Mouse (Mus musculus): Measurements from ENCODE around the gene Zfp324. TPM values are rescaled to one million over a fixed set of nuclear protein-coding genes. Genes with fewer than 3 reads are reported as not detected.
A peak's percentile ranks its signal among the peaks of the same experiment; 100 is the strongest.

Gene Zfp324
- polyA plus RNA-seq, 1 experiment = 4.6 TPM

DNA sequence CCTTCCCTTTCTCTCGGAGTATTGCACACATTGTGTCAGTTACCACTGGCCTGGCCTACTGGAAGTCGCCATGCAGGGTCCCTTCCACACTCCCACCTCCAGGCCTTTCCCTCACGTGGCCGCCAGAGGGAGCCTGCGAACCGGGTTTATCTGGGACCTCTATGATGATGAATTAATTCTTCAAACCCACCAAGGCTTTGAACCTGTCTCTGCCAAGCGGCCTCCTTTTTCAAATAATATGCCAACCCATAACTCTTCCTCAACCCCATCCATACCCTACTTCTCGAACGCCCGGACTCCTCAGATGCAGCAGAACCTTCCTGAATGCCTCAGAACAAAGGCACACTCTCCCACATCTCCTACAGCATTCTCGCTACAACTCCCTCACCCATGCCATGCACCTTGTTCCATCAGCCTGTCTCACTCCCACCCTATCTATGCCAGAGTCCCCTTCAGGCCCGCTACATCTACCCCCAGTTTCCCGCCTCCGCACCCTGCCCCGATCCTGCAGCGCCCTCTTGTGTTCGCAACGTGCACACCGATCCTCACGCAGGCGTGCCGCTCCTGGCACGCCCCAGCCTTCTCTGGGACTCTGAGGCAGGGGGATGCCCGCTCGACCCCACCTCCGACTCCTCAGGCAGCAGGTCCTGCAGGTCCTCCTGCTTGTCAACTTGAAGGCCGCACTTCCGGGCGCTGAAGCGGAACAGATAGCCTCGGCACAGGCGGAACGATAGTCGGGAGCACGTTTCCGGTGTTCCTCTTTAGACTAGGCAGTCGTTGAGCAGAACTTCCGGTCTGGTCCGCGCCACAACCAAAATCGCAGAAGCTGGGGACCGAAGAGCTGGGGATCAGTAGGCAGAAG, 43.7 kb downstream of the Zfp324 start:
- peak; percentile 90 for DNase-seq (ENCODE audit: low spot score)

GRCm38 (mm10) chr7:13010005-13010908, 44.6 kb downstream of the Zfp324 start, which contains the start of gene Zbtb45:
TSS of gene Zbtb45 (minus strand) at chr7:13010034.
- no peak for DNase-seq (ENCODE audit: low spot score)

GRCm38 (mm10) chr7:13013671-13014070, 48.0 kb downstream of the Zfp324 start:
- DNase-seq (ENCODE audit: low spot score) = no peak

GRCm38 (mm10) chr7:13014275-13014839, 48.7 kb downstream of the Zfp324 start:
- DNase-seq (ENCODE audit: low spot score) = no peak

DNA sequence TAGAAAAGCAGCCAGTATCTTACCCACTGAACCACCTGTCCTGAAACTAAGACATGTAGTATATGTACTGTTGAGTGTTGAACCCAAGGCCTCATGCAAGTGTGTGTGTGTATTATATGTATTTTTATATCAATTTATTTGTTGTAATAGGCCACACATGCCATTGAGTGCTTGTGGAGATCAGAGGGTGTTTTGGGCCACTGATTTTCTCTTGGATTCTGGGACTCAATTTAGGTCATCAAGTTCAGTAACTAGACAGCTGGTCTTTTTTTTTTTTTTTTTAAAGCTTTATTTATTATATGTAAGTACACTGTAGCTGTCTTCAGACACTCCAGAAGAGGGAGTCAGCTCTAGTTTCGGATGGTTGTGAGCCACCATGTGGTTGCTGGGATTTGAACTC, 49.6 kb downstream of the Zfp324 start:
- DNase-seq (ENCODE audit: low spot score) = no peak

- DNase-seq (ENCODE audit: low spot score) = peak; percentile 59
These were observed 57.3 kb downstream of the Zfp324 start for GRCm38 (mm10) chr7:13022773-13023535.

Other genes with a start within 250 kb of the Zfp324 start
- gene Vmn2r56, start 230.8 kb upstream of the Zfp324 start, polyA plus RNA-seq (2012; rRNA removed) = not detected in 2 replicates
- gene Zscan18, start 162.2 kb upstream of the Zfp324 start, polyA plus RNA-seq (2012; rRNA removed) = 3.2 and 3.8 TPM in 2 replicates
- 12.3 and 13.9 TPM in 2 replicates for gene Zfp329, start 147.0 kb upstream of the Zfp324 start, polyA plus RNA-seq (2012; rRNA removed)
- 21.9 and 22.2 TPM in 2 replicates for gene Zfp110, start 131.1 kb upstream of the Zfp324 start, polyA plus RNA-seq (2012; rRNA removed)
- gene Zfp128, start 84.7 kb upstream of the Zfp324 start, polyA plus RNA-seq (2012; rRNA removed) = 2.5 TPM in 2 replicates
- 11.4 and 12.3 TPM in 2 replicates for gene Zscan22, start 68.0 kb upstream of the Zfp324 start, polyA plus RNA-seq (2012; rRNA removed)
- gene Rps5, start 43.5 kb upstream of the Zfp324 start, polyA plus RNA-seq (2012; rRNA removed) = 2,520 and 2,810 TPM in 2 replicates
- 2.1 and 2.3 TPM in 2 replicates for gene Rnf225, start 38.4 kb upstream of the Zfp324 start, polyA plus RNA-seq (2012; rRNA removed)
- 6.3 and 6.9 TPM in 2 replicates for gene Zfp446, start 12.0 kb downstream of the Zfp324 start, polyA plus RNA-seq (2012; rRNA removed)
- 0.31 and 0.55 TPM in 2 replicates for gene Slc27a5, start 32.4 kb downstream of the Zfp324 start, polyA plus RNA-seq (2012; rRNA removed)
- 186 and 190 TPM in 2 replicates for gene Trim28, start 33.3 kb downstream of the Zfp324 start, polyA plus RNA-seq (2012; rRNA removed)
- gene Zbtb45, start 44.2 kb downstream of the Zfp324 start, polyA plus RNA-seq (2012; rRNA removed) = 11.7 and 13.2 TPM in 2 replicates
- 240 and 257 TPM in 2 replicates for gene Chmp2a, start 69.0 kb downstream of the Zfp324 start, polyA plus RNA-seq (2012; rRNA removed)
- 164 and 172 TPM in 2 replicates for gene Ube2m, start 72.4 kb downstream of the Zfp324 start, polyA plus RNA-seq (2012; rRNA removed)
- gene Mzf1, start 88.9 kb downstream of the Zfp324 start, polyA plus RNA-seq (2012; rRNA removed) = 1.2 and 1.3 TPM in 2 replicates
- not detected in 2 replicates for gene Vmn1r85, start 129.3 kb downstream of the Zfp324 start, polyA plus RNA-seq (2012; rRNA removed)
- not detected in 2 replicates for gene Vmn1r86, start 154.1 kb downstream of the Zfp324 start, polyA plus RNA-seq (2012; rRNA removed)
- gene Vmn1r87, start 174.3 kb downstream of the Zfp324 start, polyA plus RNA-seq (2012; rRNA removed) = not detected in 2 replicates
- gene Vmn1r88, start 193.7 kb downstream of the Zfp324 start, polyA plus RNA-seq (2012; rRNA removed) = not detected in 2 replicates
- gene Vmn1r89, start 247.2 kb downstream of the Zfp324 start, polyA plus RNA-seq (2012; rRNA removed) = not detected in 2 replicates